Mouse (Mus musculus) embryo, embryonic 10 days (tissue): ENCODE measurements around the gene Pkp2.
A peak's percentile ranks its signal among the peaks of the same experiment; 100 is the strongest.
"Not testable (repeated sequence)": the region's sequence is repeated elsewhere in the genome, so short reads cannot be mapped to it uniquely, and the experiment has no call there.

Source experiments
- DNase-seq: peaks from one replicate; pipeline ENCODE4 v3.0.0-alpha.2; 2015; ENCODE audit warnings: low spot score

Pkp2 gene

GRCm38 (mm10) chr16:16213079-16213760 lies at the start of gene Pkp2:
TSS of gene Pkp2 (plus strand) at chr16:16213318.
- DNase-seq = peak; percentile 93

GRCm38 (mm10) chr16:16197374-16197773 lies 15.7 kb upstream of the Pkp2 start:
- no peak for DNase-seq

GRCm38 (mm10) chr16:16201991-16202390 lies 11.1 kb upstream of the Pkp2 start:
- DNase-seq = peak; percentile 77

DNA sequence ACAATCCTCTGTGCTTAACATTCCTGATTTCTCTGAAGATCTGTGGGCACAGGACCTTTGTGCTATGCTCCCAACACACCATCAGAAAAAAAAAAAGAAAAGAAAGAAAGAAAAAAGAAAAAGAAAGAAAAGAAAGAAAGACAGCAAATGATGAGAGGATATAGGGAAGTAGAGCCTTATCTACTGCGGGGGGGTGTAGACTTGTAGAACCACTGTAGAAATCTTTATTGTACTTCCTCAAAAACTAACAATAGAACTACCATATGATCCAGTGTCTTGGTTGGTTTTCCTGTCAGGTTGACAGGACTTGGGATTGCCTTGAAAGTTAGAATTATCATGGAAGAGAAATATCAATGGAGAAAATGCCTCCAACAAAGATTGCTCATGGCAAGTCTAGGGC lies 8.5 kb upstream of the Pkp2 start:
- no peak for DNase-seq

DNA sequence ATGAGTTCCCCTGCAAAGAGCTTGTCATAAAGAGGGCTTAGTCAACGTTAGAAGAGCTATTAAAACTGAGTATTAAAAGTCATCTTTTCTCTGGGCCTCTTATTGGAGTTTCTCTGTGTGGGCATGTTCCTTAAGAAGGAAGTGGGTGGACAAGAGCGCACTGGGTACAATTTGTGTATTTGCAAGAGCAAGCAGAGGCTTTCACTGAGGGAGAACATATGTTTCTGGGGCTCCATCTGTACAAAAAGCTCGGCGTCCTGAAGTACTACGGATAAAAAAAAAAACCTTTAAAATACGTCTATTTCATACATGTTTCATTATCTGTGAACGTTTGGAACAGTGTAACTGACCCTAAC lies 417 bp upstream of the Pkp2 start:
- no peak for DNase-seq

GRCm38 (mm10) chr16:16213761-16214305 lies 715 bp downstream of the Pkp2 start:
- DNase-seq = no peak

DNA sequence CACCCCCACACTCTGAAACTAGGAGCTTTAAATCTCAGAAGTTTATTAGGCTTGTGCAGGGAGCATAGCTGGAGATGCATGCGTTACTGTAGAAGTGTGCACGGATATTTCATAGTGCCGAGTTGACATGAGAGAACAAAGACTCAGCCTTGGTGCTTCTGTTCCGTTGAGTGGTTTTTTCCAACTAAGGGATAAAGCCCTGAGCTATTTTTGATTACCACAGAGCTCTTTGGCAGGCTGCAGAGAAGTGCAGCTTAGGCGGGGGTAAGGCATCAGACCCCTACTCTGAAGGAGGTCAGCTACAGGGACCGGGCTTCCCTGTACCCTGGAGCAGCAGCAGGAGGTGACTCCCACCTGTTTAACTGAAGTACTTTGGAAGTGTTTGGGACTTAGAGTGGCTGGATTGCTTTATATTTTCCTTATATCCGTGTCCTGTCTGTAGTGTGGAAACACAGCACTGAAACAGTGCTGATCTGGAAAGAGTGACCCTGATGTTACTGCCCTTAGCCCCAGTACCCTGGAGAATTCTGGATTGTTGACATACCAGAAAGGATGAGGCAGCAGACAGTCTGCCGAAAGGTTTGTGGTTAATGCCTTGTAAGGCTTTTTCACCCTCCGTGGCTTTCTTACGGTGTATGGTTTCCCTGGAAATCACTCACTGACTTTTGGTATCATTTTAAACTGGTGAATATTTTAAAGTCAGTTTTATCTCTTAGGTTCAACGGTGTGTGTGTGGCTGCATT lies 2.7 kb downstream of the Pkp2 start:
- peak; percentile 28 for DNase-seq

- DNase-seq = no peak
Measured at GRCm38 (mm10) chr16:16216934-16217333, 3.8 kb downstream of the Pkp2 start.

GRCm38 (mm10) chr16:16219835-16220234 lies 6.7 kb downstream of the Pkp2 start:
- no peak for DNase-seq

DNA sequence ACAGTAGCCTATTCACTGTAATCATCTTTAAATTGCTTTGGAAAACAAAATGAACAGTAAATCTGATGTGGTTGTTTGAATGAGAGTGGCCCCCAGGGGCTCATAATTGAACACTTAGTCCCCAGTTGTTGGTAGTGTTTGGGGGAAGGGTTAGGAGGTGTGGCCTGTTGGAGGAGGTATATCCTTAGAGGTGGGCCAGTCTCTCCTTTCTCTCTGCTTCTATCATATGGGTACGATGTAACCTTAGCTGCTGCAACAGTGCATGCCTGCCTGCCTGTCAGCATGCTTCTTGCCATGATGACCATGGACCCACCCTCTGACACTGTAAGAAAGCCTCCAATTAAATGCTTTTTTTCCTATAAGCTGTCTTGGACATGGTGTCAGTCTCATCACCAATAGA lies 9.5 kb downstream of the Pkp2 start:
- DNase-seq = no peak

DNA sequence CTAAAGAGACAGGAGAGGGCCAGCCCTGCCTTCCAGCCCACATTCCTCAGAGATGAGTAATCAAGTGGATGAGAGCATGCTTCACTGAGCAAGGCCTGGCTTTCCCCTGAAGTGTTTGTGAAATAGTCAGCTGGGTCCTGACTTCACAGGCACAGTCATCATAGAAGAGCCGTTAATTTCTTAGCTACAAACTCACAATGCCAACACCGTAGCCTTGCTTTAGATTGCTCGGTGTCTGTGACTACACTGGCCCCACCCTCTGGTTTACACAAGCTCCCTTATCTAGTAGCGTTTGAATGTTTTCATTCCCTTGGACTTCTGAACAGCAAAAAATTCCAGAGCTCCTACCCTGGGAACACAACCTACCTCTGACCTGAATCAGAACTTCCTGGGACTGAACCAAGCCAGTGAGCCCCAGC lies 11.4 kb downstream of the Pkp2 start:
- DNase-seq = peak; percentile 75

DNA sequence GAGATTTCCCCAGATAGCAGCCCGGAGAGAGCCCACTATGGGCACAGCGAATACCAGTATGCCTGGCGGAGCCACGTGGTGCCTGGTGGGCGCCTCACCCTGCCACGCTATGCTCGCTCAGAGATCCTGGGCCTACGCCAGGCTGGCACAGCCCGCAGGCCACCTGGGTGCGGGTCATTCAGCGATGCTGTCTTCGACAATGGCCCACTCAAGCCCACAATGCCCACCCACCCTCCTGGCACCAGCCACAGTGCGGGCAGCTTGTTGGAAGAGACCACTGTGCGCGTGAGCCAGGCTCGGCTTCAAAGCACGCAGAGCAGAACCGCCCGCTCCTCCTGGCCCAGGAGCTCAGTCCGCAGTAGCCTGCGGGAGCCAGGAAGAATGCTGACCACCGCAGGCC lies 12.7 kb downstream of the Pkp2 start:
- DNase-seq = no peak

- no peak for DNase-seq
Measured at GRCm38 (mm10) chr16:16230439-16230838, 17.3 kb downstream of the Pkp2 start.

DNA sequence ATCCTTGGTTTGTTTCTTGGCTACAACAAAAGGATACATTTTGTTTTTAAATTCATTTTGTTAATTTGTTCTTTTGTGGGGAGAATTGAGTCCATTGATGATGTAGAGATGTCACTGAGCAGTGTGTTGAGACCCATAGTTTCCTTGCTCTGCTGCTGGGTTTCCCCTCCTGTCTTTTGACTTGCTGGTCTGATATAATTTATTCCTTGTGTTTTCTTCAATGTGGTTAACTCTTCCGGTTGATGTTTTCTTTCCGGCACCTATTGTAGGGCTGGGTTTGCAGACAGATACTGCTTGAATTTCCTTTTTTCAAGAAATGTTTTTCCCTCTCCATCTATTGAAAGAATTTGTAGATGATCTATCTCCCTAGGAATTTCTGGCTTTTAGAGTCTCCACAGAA lies 20.8 kb downstream of the Pkp2 start:
- DNase-seq = no peak

DNA sequence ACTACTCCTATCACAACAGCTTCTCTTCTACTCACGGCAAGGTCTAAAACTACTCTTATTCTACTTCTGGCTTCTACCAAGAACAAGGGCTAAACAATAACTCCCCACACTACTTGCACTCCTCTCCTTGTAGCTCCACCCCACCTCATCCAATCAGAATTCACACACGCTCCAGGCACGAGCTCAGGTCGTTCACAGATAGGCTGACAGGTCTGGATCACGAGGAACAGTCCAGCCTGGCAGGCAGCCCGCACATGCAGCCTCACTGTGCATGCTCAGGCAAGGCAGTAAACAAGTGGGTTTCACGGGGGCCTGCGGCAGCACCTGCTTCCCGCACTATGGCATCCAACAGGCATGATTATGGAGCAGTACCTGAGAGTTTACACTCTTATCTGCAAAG lies 23.6 kb downstream of the Pkp2 start:
- DNase-seq = not testable (repeated sequence)

DNA sequence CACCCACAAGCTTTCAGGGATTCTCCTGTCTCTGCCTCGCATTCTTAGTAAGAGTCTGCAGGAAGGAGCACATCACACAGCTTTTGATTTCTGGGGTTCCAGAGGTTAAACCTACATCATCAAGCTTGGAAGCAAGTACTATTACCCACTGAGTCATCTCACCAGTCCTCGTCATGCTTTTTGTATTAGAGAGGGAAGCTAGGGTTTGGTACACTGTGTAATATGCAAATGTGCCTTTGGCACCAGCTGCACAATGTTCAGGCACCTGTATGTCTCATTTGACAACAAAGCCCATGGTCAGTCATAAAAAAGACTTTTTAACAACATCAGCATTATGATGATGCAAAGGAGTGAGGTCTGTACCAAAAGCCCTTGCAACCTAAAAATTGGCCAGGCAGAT lies 25.2 kb downstream of the Pkp2 start:
- peak; percentile 0 for DNase-seq

DNA sequence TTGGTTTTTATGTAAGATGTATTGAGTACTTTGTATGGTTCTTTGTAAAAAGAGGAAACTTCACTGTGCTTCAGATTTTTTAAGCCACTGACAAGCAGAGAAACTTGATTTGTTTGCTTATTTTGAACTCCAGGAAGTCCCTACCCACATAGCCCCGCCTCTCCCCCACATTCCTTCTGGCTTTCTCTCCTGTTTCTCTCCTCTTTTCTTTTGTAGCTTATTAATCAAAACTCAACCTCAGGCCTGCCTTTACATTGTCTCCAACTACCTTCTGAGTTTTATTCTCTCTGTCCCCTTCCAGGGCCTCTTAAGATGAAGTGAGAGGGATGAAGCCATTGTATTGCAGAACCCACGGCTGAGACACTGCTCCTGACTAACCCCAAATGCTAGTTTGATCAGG lies 31.6 kb downstream of the Pkp2 start:
- peak; percentile 3 for DNase-seq

DNA sequence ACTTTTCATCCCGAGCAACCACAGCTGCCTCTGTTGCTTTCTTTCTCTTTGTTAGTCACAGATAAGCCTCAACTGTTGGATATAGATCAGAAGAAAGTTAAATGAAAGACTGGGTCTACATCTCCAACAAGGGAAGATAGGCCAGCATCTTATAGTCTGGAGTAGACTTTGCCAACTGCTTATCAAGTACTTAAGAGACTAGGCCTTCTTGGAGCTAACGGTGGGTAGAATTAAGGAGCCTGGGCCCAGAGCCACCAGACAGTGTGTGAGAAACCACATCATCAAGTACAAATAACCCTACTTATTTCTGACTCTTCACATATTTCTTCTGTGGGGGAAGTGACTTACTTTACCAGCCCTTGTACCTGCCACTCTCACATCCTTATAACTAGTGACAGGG lies 37.4 kb downstream of the Pkp2 start:
- peak; percentile 0 for DNase-seq

GRCm38 (mm10) chr16:16253326-16254074 lies 40.4 kb downstream of the Pkp2 start:
- peak; percentile 72 for DNase-seq

GRCm38 (mm10) chr16:16255217-16255616 lies 42.1 kb downstream of the Pkp2 start:
- peak; percentile 3 for DNase-seq

GRCm38 (mm10) chr16:16255874-16256273 lies 42.8 kb downstream of the Pkp2 start:
- peak; percentile 57 for DNase-seq

- peak; percentile 6 for DNase-seq
Measured at GRCm38 (mm10) chr16:16256672-16257071, 43.6 kb downstream of the Pkp2 start.

GRCm38 (mm10) chr16:16260882-16261281 lies 47.8 kb downstream of the Pkp2 start:
- DNase-seq = peak; percentile 2
